Mouse (Mus musculus): Measurements from ENCODE around the gene Rab11fip4. TPM values are rescaled to one million over a fixed set of nuclear protein-coding genes. Genes with fewer than 3 reads are reported as not detected.

The Rab11fip4 gene
- polyA plus RNA-seq, 1 experiment from 2014 or later, result 25.6 TPM

- Histone ChIP-seq H3K27me3 (no peaks in the 10 kb centered on the region), H3K36me3 (no peaks in the 10 kb centered on the region), H3K4me2 (replicated peaks) (no peak overlapping the region), H3K9ac (replicated peaks) (no peak overlapping the region), H3K27ac (replicated peaks) (no peak overlapping the region), H3K4me1 (peaks cover 15% of the 10 kb centered on the region; the same call in 1 of the 2 replicates), H3K9me3 (no peaks in the 10 kb centered on the region), H3K4me3 (no peak overlapping the region)
- 88% methylated on average over 7 of the region's 7 CpGs for WGBS
- no peak for ATAC-seq (replicated peaks)
Measured at GRCm38 (mm10) chr11:79674632-79675031, 83.6 kb downstream of the Rab11fip4 start.

GRCm38 (mm10) chr11:79675285-79675684 lies 84.3 kb downstream of the Rab11fip4 start:
- Histone ChIP-seq H3K27ac (replicated peaks) (no peak overlapping the region), H3K27me3 (no peaks in the 10 kb centered on the region), H3K4me3 (no peak overlapping the region), H3K9ac (replicated peaks) (no peak overlapping the region), H3K9me3 (no peaks in the 10 kb centered on the region), H3K4me1 (peaks cover 15% of the 10 kb centered on the region; the same call in 1 of the 2 replicates), H3K4me2 (replicated peaks) (no peak overlapping the region), H3K36me3 (no peaks in the 10 kb centered on the region)
- WGBS, result 78% methylated on average over 12 of the region's 12 CpGs
- ATAC-seq (replicated peaks), result no peak

GRCm38 (mm10) chr11:79675994-79676393 lies 85.0 kb downstream of the Rab11fip4 start:
- Histone ChIP-seq H3K4me2 (replicated peaks) (no peak overlapping the region), H3K4me3 (no peak overlapping the region), H3K9me3 (no peaks in the 10 kb centered on the region), H3K27me3 (no peaks in the 10 kb centered on the region), H3K9ac (replicated peaks) (no peak overlapping the region), H3K27ac (replicated peaks) (no peak overlapping the region), H3K36me3 (no peaks in the 10 kb centered on the region), H3K4me1 (peaks cover 12% of the 10 kb centered on the region; the same call in 1 of the 2 replicates)
- WGBS, result 63% methylated on average over 6 of the region's 6 CpGs
- ATAC-seq (replicated peaks), result no peak

GRCm38 (mm10) chr11:79676483-79676967 lies 85.5 kb downstream of the Rab11fip4 start:
- peaks cover 12% of the 10 kb centered on the region; the same call in 1 of the 2 replicates for H3K4me1 ChIP-seq
- no peak for ATAC-seq (replicated peaks)
- no peak overlapping the region for H3K27ac ChIP-seq (replicated peaks)
- WGBS, result 87% methylated on average over 2 of the region's 2 CpGs
- H3K36me3 ChIP-seq, result no peaks in the 10 kb centered on the region
- no peak overlapping the region for H3K9ac ChIP-seq (replicated peaks)
- no peaks in the 10 kb centered on the region for H3K27me3 ChIP-seq
- no peak overlapping the region for H3K4me3 ChIP-seq
- H3K4me2 ChIP-seq (replicated peaks), result no peak overlapping the region
- no peaks in the 10 kb centered on the region for H3K9me3 ChIP-seq

- WGBS, result 86% methylated on average over 9 of the region's 9 CpGs
- Histone ChIP-seq H3K4me2 (replicated peaks) (no peak overlapping the region), H3K9ac (replicated peaks) (no peak overlapping the region), H3K27ac (replicated peaks) (no peak overlapping the region), H3K27me3 (no peaks in the 10 kb centered on the region), H3K36me3 (no peaks in the 10 kb centered on the region), H3K9me3 (no peaks in the 10 kb centered on the region), H3K4me3 (no peak overlapping the region), H3K4me1 (peaks cover 12% of the 10 kb centered on the region; the same call in 1 of the 2 replicates)
- no peak for ATAC-seq (replicated peaks)
Measured at GRCm38 (mm10) chr11:79677402-79677801, 86.4 kb downstream of the Rab11fip4 start.

- Histone ChIP-seq H3K36me3 (no peaks in the 10 kb centered on the region), H3K27ac (replicated peaks) (no peak overlapping the region), H3K9me3 (no peaks in the 10 kb centered on the region), H3K4me3 (no peak overlapping the region), H3K4me1 (peaks cover 12% of the 10 kb centered on the region; the same call in 1 of the 2 replicates), H3K4me2 (replicated peaks) (no peak overlapping the region), H3K9ac (replicated peaks) (no peak overlapping the region), H3K27me3 (no peaks in the 10 kb centered on the region)
- ATAC-seq (replicated peaks), result no peak
- WGBS, result 90% methylated on average over 20 of the region's 20 CpGs
Measured at GRCm38 (mm10) chr11:79678363-79679153, 87.5 kb downstream of the Rab11fip4 start.

GRCm38 (mm10) chr11:79679929-79680328 lies 88.9 kb downstream of the Rab11fip4 start:
- Histone ChIP-seq H3K4me1 (peaks cover 7% of the 10 kb centered on the region; the same call in 1 of the 2 replicates), H3K27me3 (no peaks in the 10 kb centered on the region), H3K9ac (replicated peaks) (no peak overlapping the region), H3K27ac (replicated peaks) (no peak overlapping the region), H3K36me3 (0 out of 2 replicates have a peak, but pooled peaks cover 4% of the 10 kb centered on the region), H3K4me3 (no peak overlapping the region), H3K9me3 (no peaks in the 10 kb centered on the region), H3K4me2 (replicated peaks) (no peak overlapping the region)
- ATAC-seq (replicated peaks), result no peak
- 83% methylated on average over 5 of the region's 5 CpGs for WGBS

- Histone ChIP-seq H3K27ac (replicated peaks) (no peak overlapping the region), H3K4me1 (peaks cover 7% of the 10 kb centered on the region; the same call in 1 of the 2 replicates), H3K4me2 (replicated peaks) (no peak overlapping the region), H3K9me3 (no peaks in the 10 kb centered on the region), H3K36me3 (0 out of 2 replicates have a peak, but pooled peaks cover 5% of the 10 kb centered on the region), H3K4me3 (no peak overlapping the region), H3K9ac (replicated peaks) (no peak overlapping the region), H3K27me3 (no peaks in the 10 kb centered on the region)
- no peak for ATAC-seq (replicated peaks)
- WGBS, result 96% methylated on average over 11 of the region's 11 CpGs
Measured at GRCm38 (mm10) chr11:79680559-79680958, 89.5 kb downstream of the Rab11fip4 start.

- H3K27ac ChIP-seq (replicated peaks), result no peak overlapping the region
- ATAC-seq (replicated peaks), result no peak
- no peak overlapping the region for H3K9ac ChIP-seq (replicated peaks)
- no peak overlapping the region for H3K4me3 ChIP-seq
- WGBS, result 89% methylated on average over 5 of the region's 5 CpGs
- H3K4me1 ChIP-seq, result 0 out of 2 replicates have a peak, but pooled peaks cover under 1% of the 10 kb centered on the region
- H3K9me3 ChIP-seq, result no peaks in the 10 kb centered on the region
- H3K4me2 ChIP-seq (replicated peaks), result no peak overlapping the region
- 0 out of 2 replicates have a peak, but pooled peaks cover 5% of the 10 kb centered on the region for H3K36me3 ChIP-seq
- no peaks in the 10 kb centered on the region for H3K27me3 ChIP-seq
Measured at GRCm38 (mm10) chr11:79681182-79681581, 90.2 kb downstream of the Rab11fip4 start.

- WGBS, result 53% methylated on average over 3 of the region's 3 CpGs
- no peak overlapping the region for H3K9ac ChIP-seq (replicated peaks)
- H3K4me2 ChIP-seq (replicated peaks), result no peak overlapping the region
- no peaks in the 10 kb centered on the region for H3K27me3 ChIP-seq
- no peak for ATAC-seq (replicated peaks)
- no peaks in the 10 kb centered on the region for H3K9me3 ChIP-seq
- H3K27ac ChIP-seq (replicated peaks), result no peak overlapping the region
- H3K4me3 ChIP-seq, result no peak overlapping the region
- no peaks in the 10 kb centered on the region for H3K4me1 ChIP-seq
- peaks cover 5% of the 10 kb centered on the region; the same call in 1 of the 2 replicates for H3K36me3 ChIP-seq
Measured at GRCm38 (mm10) chr11:79681798-79682197, 90.8 kb downstream of the Rab11fip4 start.

GRCm38 (mm10) chr11:79685109-79685508 lies 94.1 kb downstream of the Rab11fip4 start:
- ATAC-seq (replicated peaks), result no peak
- Histone ChIP-seq H3K9ac (replicated peaks) (no peak overlapping the region), H3K9me3 (no peaks in the 10 kb centered on the region), H3K27ac (replicated peaks) (no peak overlapping the region), H3K4me2 (replicated peaks) (no peak overlapping the region), H3K36me3 (peaks cover 11% of the 10 kb centered on the region), H3K27me3 (no peaks in the 10 kb centered on the region), H3K4me3 (no peak overlapping the region), H3K4me1 (no peaks in the 10 kb centered on the region)
- WGBS, result 93% methylated on average over 11 of the region's 11 CpGs

GRCm38 (mm10) chr11:79686501-79687121 lies 95.6 kb downstream of the Rab11fip4 start:
- Histone ChIP-seq H3K36me3 (peaks cover 19% of the 10 kb centered on the region), H3K4me1 (no peaks in the 10 kb centered on the region), H3K4me2 (replicated peaks) (no peak overlapping the region), H3K27me3 (no peaks in the 10 kb centered on the region), H3K27ac (replicated peaks) (no peak overlapping the region), H3K9me3 (no peaks in the 10 kb centered on the region), H3K4me3 (no peak overlapping the region), H3K9ac (replicated peaks) (no peak overlapping the region)
- ATAC-seq (replicated peaks), result peak; percentile 72
- WGBS, result 63% methylated on average over 26 of the region's 26 CpGs

All from forebrain, embryonic 15.5 days (tissue).